Mouse (Mus musculus) forebrain, embryonic 15.5 days (tissue): ENCODE measurements at regions not wholly inside any gene's neighbourhood (a gene's known extent, or its start where the extent isn't known, plus 50 kb on each side); places are given as distances from the start of the nearest gene placed in this dataset.

Experiments
- ATAC-seq: fragments of 200-750 bp; cut with Nextera tagmentation; replicated peaks from 2 replicates; pipeline ENCODE4 v1.8.0; 2017; ENCODE audit warnings: mild to moderate bottlenecking, moderate TSS enrichment, moderate library complexity
- H3K27ac ChIP-seq: fragments of 300-500 bp; sonication (generic); replicated peaks from 2 replicates; pipeline ENCODE4 v1.5.1; 2015; ENCODE audit warnings: mild to moderate bottlenecking, inconsistent platforms
- H3K27me3 ChIP-seq: fragments of 300-500 bp; sonication (generic); 2 replicates; pipeline ENCODE4 v1.6.1; 2015; ENCODE audit warnings: inconsistent platforms
- H3K36me3 ChIP-seq: fragments of 300-500 bp; sonication (generic); 2 replicates; pipeline ENCODE4 v1.6.1; 2015; ENCODE audit warnings: mild to moderate bottlenecking, inconsistent platforms
- H3K4me1 ChIP-seq: fragments of 300-500 bp; sonication (generic); 2 replicates; pipeline ENCODE4 v1.6.1; 2015; ENCODE audit warnings: inconsistent platforms
- H3K4me2 ChIP-seq: fragments of 300-500 bp; sonication (generic); replicated peaks from 2 replicates; pipeline ENCODE4 v1.6.1; 2015; ENCODE audit warnings: mild to moderate bottlenecking, inconsistent platforms
- H3K4me3 ChIP-seq: fragments of 300-500 bp; sonication (generic); 2 replicates; pipeline ENCODE4 v1.5.1; 2015; ENCODE audit warnings: mild to moderate bottlenecking, inconsistent platforms
- H3K9ac ChIP-seq: fragments of 300-500 bp; sonication (generic); replicated peaks from 2 replicates; pipeline ENCODE4 v1.6.1; 2015; ENCODE audit warnings: mild to moderate bottlenecking, inconsistent platforms
- H3K9me3 ChIP-seq: fragments of 300-500 bp; sonication (generic); 2 replicates; pipeline ENCODE4 v1.6.1; 2016; ENCODE audit warnings: inconsistent platforms
- WGBS: fragments of 180-500 bp; shearing (Covaris S2); methylation state at CpG from one replicate; pipeline ENCODE4 v1.1.7; 2015; ENCODE audit warnings: mixed read lengths; 5-methylcytosine and 5-hydroxymethylcytosine counted together

DNA sequence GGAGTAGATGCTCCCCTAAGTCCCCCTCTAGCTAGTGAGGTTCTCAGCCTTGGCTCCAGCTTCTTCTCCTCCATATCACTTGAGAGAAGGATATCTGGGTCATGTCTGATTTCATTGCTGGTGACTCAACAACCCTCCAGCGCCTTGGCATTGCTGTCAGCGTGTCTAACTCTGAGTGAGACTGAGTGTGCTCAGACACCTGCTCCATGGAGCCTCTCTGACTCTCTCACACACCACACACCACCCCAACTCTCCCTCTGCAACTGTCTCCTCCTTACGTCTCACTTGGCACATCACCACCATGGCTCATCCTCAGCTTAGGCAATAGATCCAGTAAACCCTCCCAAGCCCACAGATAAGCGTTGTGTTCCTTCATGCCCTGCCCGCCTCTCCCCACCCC, 260.0 kb downstream of the Rps15a start:
- H3K36me3 ChIP-seq = no peaks in the 10 kb centered on the region
- no peak overlapping the region for H3K27ac ChIP-seq
- H3K4me2 ChIP-seq = no peak overlapping the region
- no peak for ATAC-seq
- no peaks in the 10 kb centered on the region for H3K9me3 ChIP-seq
- no peaks in the 10 kb centered on the region for H3K4me1 ChIP-seq
- no peak overlapping the region for H3K4me3 ChIP-seq
- 94% methylated on average over 5 of the region's 5 CpGs for WGBS
- H3K9ac ChIP-seq = no peak overlapping the region
- H3K27me3 ChIP-seq = no peaks in the 10 kb centered on the region

- Histone ChIP-seq H3K4me1 (no peaks in the 10 kb centered on the region), H3K4me3 (no peak overlapping the region), H3K27ac (no peak overlapping the region), H3K9ac (no peak overlapping the region), H3K9me3 (no peaks in the 10 kb centered on the region), H3K4me2 (no peak overlapping the region), H3K27me3 (no peaks in the 10 kb centered on the region), H3K36me3 (no peaks in the 10 kb centered on the region)
- ATAC-seq = no peak
- WGBS = 81% methylated on average over 4 of the region's 4 CpGs
These were observed 262.3 kb downstream of the Rps15a start for GRCm38 (mm10) chr7:117853716-117854115.

DNA sequence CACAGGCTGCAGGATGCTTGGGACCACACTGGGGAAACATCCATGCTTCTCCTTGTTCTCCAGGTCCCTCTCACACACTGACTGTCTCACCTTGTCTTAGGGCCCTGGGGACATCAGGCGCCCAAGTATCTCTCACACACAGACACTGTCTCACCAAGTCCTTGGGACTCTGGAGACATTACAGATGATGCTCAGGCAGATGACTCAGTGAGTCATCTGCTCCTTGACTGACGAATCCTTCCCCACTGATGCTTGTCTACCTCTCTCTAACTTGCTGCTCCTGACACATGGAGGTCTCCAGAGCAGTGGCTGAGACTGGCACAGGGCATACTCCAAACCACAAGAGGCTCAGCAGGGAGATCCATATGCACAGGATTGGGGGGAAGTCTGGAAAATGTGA, 263.1 kb downstream of the Rps15a start:
- 82% methylated on average over 2 of the region's 2 CpGs for WGBS
- Histone ChIP-seq H3K9me3 (no peaks in the 10 kb centered on the region), H3K36me3 (no peaks in the 10 kb centered on the region), H3K9ac (no peak overlapping the region), H3K27me3 (no peaks in the 10 kb centered on the region), H3K4me2 (no peak overlapping the region), H3K4me3 (no peak overlapping the region), H3K27ac (no peak overlapping the region), H3K4me1 (no peaks in the 10 kb centered on the region)
- no peak for ATAC-seq

DNA sequence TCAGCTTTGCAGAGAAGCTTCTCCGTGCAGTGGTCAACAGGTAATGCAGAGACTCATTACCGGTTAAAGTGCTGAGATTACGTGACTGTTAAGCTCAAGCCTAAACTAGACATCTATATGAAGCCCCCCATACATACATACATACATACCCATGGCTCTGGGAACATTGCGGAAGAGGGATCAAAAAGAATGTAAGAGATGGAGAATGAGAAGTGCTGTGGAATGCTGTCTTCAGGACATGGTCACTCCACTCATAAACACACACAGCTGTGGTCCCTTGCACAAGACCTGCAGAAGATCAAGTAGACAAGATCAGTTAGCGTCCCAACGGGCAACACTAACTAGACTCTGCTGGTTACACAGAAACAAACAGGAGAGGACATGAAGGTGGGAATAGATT, 265.2 kb downstream of the Rps15a start:
- no peak overlapping the region for H3K9ac ChIP-seq
- no peak overlapping the region for H3K27ac ChIP-seq
- no peaks in the 10 kb centered on the region for H3K4me1 ChIP-seq
- no peaks in the 10 kb centered on the region for H3K36me3 ChIP-seq
- no peak for ATAC-seq
- no peaks in the 10 kb centered on the region for H3K27me3 ChIP-seq
- no peaks in the 10 kb centered on the region for H3K9me3 ChIP-seq
- no peak overlapping the region for H3K4me2 ChIP-seq
- WGBS = 93% methylated on average over 6 of the region's 6 CpGs
- no peak overlapping the region for H3K4me3 ChIP-seq

- no peak overlapping the region for H3K27ac ChIP-seq
- 88% methylated on average over 5 of the region's 5 CpGs for WGBS
- H3K4me2 ChIP-seq = no peak overlapping the region
- H3K4me3 ChIP-seq = no peak overlapping the region
- no peak for ATAC-seq
- H3K27me3 ChIP-seq = no peaks in the 10 kb centered on the region
- H3K9me3 ChIP-seq = no peaks in the 10 kb centered on the region
- no peaks in the 10 kb centered on the region for H3K36me3 ChIP-seq
- H3K9ac ChIP-seq = no peak overlapping the region
- peaks cover 5% of the 10 kb centered on the region; the same call in 1 of the 2 replicates for H3K4me1 ChIP-seq
These were observed 269.9 kb downstream of the Rps15a start for GRCm38 (mm10) chr7:117846041-117846440.

GRCm38 (mm10) chr7:117842780-117843179, 273.2 kb downstream of the Rps15a start:
- Histone ChIP-seq H3K4me3 (no peak overlapping the region), H3K27ac (no peak overlapping the region), H3K36me3 (no peaks in the 10 kb centered on the region), H3K9ac (no peak overlapping the region), H3K4me2 (no peak overlapping the region), H3K9me3 (no peaks in the 10 kb centered on the region), H3K4me1 (peaks cover 5% of the 10 kb centered on the region; the same call in 1 of the 2 replicates), H3K27me3 (no peaks in the 10 kb centered on the region)
- WGBS = 41% methylated on average over 5 of the region's 5 CpGs
- ATAC-seq = no peak

GRCm38 (mm10) chr7:117795035-117795434, 321.0 kb downstream of the Rps15a start:
- no peak for ATAC-seq
- Histone ChIP-seq H3K27me3 (no peaks in the 10 kb centered on the region), H3K9ac (no peak overlapping the region), H3K4me1 (peaks cover 7% of the 10 kb centered on the region; the same call in 1 of the 2 replicates), H3K4me3 (no peak overlapping the region), H3K27ac (no peak overlapping the region), H3K4me2 (no peak overlapping the region), H3K36me3 (no peaks in the 10 kb centered on the region), H3K9me3 (no peaks in the 10 kb centered on the region)
- 17% methylated on average over 3 of the region's 3 CpGs for WGBS

DNA sequence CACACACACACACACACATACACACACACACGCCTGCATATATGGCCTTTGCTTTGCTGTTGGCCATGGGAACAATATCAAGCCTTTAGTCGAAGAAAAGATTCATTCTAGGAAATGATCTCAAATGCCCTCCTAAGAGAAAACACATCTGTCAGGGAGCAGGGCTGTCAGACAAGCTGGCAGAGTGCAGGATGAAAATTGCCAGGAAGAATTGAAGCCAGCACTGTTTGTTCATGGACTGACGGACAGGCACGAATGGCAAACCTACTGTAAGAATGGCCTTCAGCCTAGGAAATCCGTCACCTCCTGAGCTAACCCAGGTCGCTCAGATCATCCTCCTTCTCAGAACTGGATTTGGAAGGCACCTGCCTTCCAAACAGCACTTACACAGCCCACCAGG, 322.0 kb downstream of the Rps15a start:
- Histone ChIP-seq H3K27ac (no peak overlapping the region), H3K36me3 (no peaks in the 10 kb centered on the region), H3K9me3 (no peaks in the 10 kb centered on the region), H3K4me2 (no peak overlapping the region), H3K9ac (no peak overlapping the region), H3K4me1 (peaks cover 7% of the 10 kb centered on the region; the same call in 1 of the 2 replicates), H3K27me3 (no peaks in the 10 kb centered on the region), H3K4me3 (no peak overlapping the region)
- no peak for ATAC-seq
- 64% methylated on average over 6 of the region's 6 CpGs for WGBS

DNA sequence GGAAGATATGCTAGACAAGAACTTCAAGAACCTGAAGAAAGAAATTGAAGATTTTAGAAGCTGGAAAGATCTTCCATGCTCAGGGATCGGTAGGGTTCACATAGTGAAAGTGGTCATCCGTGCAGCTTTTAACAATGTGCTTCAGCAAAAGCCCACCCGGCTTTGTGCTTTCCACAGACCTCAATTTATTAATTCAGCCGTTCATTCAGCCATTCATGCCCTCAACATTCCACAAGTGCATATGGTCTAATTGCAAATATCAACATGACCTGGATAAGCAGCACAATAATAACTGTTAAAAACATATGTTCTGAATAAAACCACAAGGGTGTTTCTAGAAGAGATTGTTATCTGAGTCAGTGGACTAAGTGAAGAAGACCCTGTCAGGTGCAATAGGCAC, 323.5 kb downstream of the Rps15a start:
- Histone ChIP-seq H3K4me3 (no peak overlapping the region), H3K27me3 (no peaks in the 10 kb centered on the region), H3K9ac (no peak overlapping the region), H3K4me1 (peaks cover 7% of the 10 kb centered on the region; the same call in 1 of the 2 replicates), H3K27ac (no peak overlapping the region), H3K36me3 (no peaks in the 10 kb centered on the region), H3K4me2 (no peak overlapping the region), H3K9me3 (no peaks in the 10 kb centered on the region)
- 75% methylated on average over 4 of the region's 4 CpGs for WGBS
- ATAC-seq = no peak

DNA sequence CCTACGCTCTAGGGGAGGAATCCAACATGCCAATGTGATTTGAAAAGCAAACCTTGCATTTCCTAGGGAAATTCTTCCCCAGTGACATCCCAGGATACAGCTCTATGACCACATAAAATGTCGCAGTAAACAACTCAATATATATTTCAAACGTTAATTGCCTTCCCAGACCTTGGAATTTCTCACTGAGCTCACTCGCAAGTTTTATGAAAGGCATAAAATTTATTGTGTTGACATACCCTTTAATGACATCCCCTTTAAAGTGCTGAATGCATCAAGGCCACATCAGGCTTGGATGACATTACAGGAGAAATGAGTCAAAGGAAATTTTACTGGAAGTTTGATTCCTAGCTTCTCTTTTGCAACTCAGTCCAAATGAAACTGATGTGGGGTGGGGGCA, 337.0 kb downstream of the Rps15a start:
- 87% methylated on average over 4 of the region's 4 CpGs for WGBS
- H3K4me1 ChIP-seq = no peaks in the 10 kb centered on the region
- no peak overlapping the region for H3K9ac ChIP-seq

DNA sequence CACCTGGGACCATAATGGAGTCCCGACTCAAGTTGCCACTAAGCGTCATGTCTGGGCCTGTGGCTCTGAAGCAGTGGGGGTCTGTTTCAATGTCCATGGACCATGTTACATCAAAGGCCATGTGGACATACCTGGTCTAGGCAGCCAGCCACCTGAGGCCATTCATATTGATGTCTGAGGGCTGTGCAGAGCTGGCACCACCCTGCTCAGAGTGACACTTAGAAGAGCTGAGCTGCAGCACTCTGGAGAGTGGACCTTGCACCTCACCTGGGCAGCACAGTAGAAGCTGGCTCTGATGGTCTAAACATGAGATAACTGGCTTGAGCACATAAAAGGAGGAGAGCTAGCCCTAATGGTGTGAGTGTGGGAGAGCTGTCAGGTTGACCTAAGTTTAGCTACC, 338.1 kb downstream of the Rps15a start:
- no peak overlapping the region for H3K4me3 ChIP-seq
- 93% methylated on average over 2 of the region's 2 CpGs for WGBS
- H3K9me3 ChIP-seq = peaks cover 1% of the 10 kb centered on the region; the same call in 1 of the 2 replicates
- no peak overlapping the region for H3K9ac ChIP-seq
- H3K27me3 ChIP-seq = no peaks in the 10 kb centered on the region
- H3K4me1 ChIP-seq = no peaks in the 10 kb centered on the region
- no peak for ATAC-seq
- no peak overlapping the region for H3K4me2 ChIP-seq
- H3K27ac ChIP-seq = no peak overlapping the region
- no peaks in the 10 kb centered on the region for H3K36me3 ChIP-seq

More for the DNA sequence above, 337.0 kb downstream of the Rps15a start:
- Histone ChIP-seq H3K4me3 (no peak overlapping the region), H3K27ac (no peak overlapping the region), H3K27me3 (no peaks in the 10 kb centered on the region), H3K9me3 (no peaks in the 10 kb centered on the region), H3K4me2 (no peak overlapping the region), H3K36me3 (no peaks in the 10 kb centered on the region)
- ATAC-seq = no peak

DNA sequence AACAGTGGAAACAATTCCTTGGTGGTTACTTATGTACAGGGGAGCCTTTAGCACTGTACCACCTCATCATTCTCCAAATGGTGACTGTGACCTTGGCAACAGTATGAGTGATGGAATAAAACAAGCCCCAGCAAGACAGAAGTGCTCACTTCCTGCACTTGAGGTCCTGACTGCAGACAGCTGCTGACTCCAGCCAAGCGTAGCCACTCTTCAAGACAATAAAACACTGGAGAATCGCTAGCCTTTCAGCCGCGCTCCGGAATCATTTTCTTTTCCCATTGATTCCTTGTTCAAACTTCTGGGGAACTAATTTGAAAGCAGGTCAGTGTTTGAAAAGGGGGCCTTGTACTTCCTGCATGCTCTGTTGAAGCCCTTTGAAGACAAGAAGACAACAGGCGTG, 344.2 kb downstream of the Rps15a start:
- no peaks in the 10 kb centered on the region; the same call in 1 of the 2 replicates for H3K4me1 ChIP-seq
- H3K4me2 ChIP-seq = no peak overlapping the region
- no peaks in the 10 kb centered on the region for H3K27me3 ChIP-seq
- no peak overlapping the region for H3K4me3 ChIP-seq
- H3K9ac ChIP-seq = no peak overlapping the region
- H3K27ac ChIP-seq = no peak overlapping the region
- H3K36me3 ChIP-seq = no peaks in the 10 kb centered on the region
- 44% methylated on average over 6 of the region's 6 CpGs for WGBS
- peaks cover 8% of the 10 kb centered on the region for H3K9me3 ChIP-seq
- no peak for ATAC-seq

DNA sequence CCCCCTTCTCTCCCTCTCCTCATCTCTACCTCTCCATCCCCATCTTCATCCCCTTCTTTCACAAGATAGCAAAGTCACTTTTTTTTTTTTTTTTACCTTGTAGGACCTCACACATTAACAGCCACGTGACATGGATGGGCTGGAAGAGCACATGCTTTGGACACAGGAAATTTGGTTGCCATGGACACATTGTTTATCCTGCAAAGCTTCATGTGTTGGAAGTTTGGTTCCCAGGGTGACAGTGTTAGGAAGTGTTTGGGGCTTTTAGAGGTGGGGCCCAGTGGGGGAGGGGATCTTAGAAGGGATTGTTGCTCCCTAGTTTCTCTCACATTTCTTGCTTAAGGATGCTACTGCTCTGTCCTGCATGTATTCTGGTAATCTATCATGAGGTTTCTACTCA, 356.5 kb downstream of the Rps15a start:
- Histone ChIP-seq H3K27me3 (no peaks in the 10 kb centered on the region), H3K27ac (no peak overlapping the region), H3K4me2 (no peak overlapping the region), H3K4me3 (no peak overlapping the region), H3K9ac (no peak overlapping the region), H3K36me3 (no peaks in the 10 kb centered on the region), H3K9me3 (no peaks in the 10 kb centered on the region), H3K4me1 (no peaks in the 10 kb centered on the region)
- 38% methylated on average over 1 of the region's 1 CpGs for WGBS
- no peak for ATAC-seq
